Mouse (Mus musculus): Measurements from ENCODE around the gene Zfp423. TPM values are rescaled to one million over a fixed set of nuclear protein-coding genes. Genes with fewer than 3 reads are reported as not detected.

Gene Zfp423
- polyA plus RNA-seq, 1 experiment = not detected

DNA sequence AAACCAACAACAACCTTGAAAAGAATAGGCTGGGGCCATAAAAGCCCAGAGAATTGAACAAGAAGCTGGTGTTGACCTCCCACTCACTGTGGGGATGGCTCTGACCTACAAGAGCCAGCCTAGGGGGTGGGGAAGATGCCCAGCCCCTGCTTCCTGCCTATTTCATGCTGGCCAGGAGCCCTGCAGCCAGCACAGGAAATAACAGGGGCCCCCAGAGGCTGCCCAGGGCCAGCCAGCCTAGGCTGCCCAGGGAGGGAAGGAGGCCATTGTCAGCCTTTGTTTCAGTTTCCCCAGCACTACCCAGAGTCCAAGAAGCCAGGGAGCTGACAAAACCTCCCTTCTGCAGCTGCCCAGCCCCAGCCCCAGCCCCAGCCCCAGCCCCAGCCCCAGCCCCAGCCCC, 67.5 kb downstream of the Zfp423 start:
- Histone ChIP-seq H3K9me3 (ENCODE audit: control insufficient read depth, low read length) (no peaks in the 10 kb centered on the region), H3K27me3 (ENCODE audit: control insufficient read depth) (no peaks in the 10 kb centered on the region), H3K36me3 (ENCODE audit: control insufficient read depth) (no peaks in the 10 kb centered on the region), H3K4me3 (replicated peaks) (no peak overlapping the region), H3K4me1 (ENCODE audit: control insufficient read depth) (no peaks in the 10 kb centered on the region)
- no peak for TF ChIP-seq GATA1 (IDR thresholded peaks at IDR 0.05; ENCODE audit: low read length)
- no peak for TF ChIP-seq TAL1 (IDR thresholded peaks at IDR 0.05; ENCODE audit: low read length)

- Histone ChIP-seq H3K4me1 (ENCODE audit: control insufficient read depth) (no peaks in the 10 kb centered on the region), H3K4me3 (replicated peaks) (no peak overlapping the region), H3K27me3 (ENCODE audit: control insufficient read depth) (no peaks in the 10 kb centered on the region), H3K36me3 (ENCODE audit: control insufficient read depth) (no peaks in the 10 kb centered on the region), H3K9me3 (ENCODE audit: control insufficient read depth, low read length) (no peaks in the 10 kb centered on the region)
- TF ChIP-seq GATA1 (IDR thresholded peaks at IDR 0.05; ENCODE audit: low read length) = no peak
- no peak for TF ChIP-seq TAL1 (IDR thresholded peaks at IDR 0.05; ENCODE audit: low read length)
Observed at GRCm38 (mm10) chr8:87887956-87888355, 71.4 kb downstream of the Zfp423 start.

DNA sequence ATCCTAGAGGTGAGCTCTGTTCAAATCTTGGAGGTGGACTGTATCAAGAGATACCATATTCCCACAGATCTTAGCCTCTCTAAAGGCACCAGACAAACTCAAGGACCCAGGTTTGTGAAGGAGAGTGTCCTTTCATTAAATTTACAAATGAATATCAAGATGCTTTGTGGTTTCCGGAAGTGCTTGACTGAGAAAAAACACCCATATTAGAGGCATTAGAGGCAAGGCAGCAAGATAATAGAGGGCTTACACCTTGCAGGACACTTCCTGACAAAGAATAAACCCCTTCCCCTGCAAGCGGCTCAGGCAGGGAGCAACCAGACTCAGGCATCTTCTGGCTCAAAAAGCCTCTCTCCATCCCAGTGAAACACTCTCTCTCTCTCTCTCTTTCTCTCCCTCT, 78.3 kb downstream of the Zfp423 start:
- H3K27me3 ChIP-seq (ENCODE audit: control insufficient read depth) = no peaks in the 10 kb centered on the region
- no peak for TF ChIP-seq GATA1 (IDR thresholded peaks at IDR 0.05; ENCODE audit: low read length)
- no peak for TF ChIP-seq TAL1 (IDR thresholded peaks at IDR 0.05; ENCODE audit: low read length)
- no peaks in the 10 kb centered on the region for H3K36me3 ChIP-seq (ENCODE audit: control insufficient read depth)
- no peaks in the 10 kb centered on the region for H3K4me1 ChIP-seq (ENCODE audit: control insufficient read depth)
- H3K4me3 ChIP-seq (replicated peaks) = no peak overlapping the region
- H3K9me3 ChIP-seq (ENCODE audit: control insufficient read depth, low read length) = no peaks in the 10 kb centered on the region

DNA sequence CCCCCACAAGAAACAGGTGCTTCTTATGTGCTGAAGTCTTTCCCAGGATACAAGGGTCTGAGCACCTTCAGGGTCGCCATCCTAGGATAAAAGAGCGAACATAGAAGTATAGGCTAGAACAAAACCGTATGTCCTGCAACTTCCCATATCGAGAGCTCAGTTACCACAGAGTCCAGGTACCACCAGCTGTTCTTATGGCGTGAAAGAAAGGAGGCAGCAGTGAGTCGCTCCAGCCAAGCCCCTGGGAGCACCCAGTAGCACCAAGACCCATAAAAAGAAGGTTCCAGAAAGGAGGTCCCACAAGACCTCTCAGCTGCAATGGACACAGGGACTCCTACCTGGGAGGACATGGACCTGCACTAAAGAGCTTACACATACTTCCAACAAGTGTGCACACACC, 83.5 kb downstream of the Zfp423 start:
- Histone ChIP-seq H3K27me3 (ENCODE audit: control insufficient read depth) (no peaks in the 10 kb centered on the region), H3K4me3 (replicated peaks) (no peak overlapping the region), H3K36me3 (ENCODE audit: control insufficient read depth) (no peaks in the 10 kb centered on the region), H3K4me1 (ENCODE audit: control insufficient read depth) (no peaks in the 10 kb centered on the region), H3K9me3 (ENCODE audit: control insufficient read depth, low read length) (no peaks in the 10 kb centered on the region)
- TF ChIP-seq GATA1 (IDR thresholded peaks at IDR 0.05; ENCODE audit: low read length) = no peak
- TF ChIP-seq TAL1 (IDR thresholded peaks at IDR 0.05; ENCODE audit: low read length) = no peak

- Histone ChIP-seq H3K36me3 (ENCODE audit: control insufficient read depth) (no peaks in the 10 kb centered on the region), H3K9me3 (ENCODE audit: control insufficient read depth, low read length) (no peaks in the 10 kb centered on the region), H3K4me1 (ENCODE audit: control insufficient read depth) (no peaks in the 10 kb centered on the region), H3K4me3 (replicated peaks) (no peak overlapping the region), H3K27me3 (ENCODE audit: control insufficient read depth) (no peaks in the 10 kb centered on the region)
- TF ChIP-seq GATA1 (IDR thresholded peaks at IDR 0.05; ENCODE audit: low read length) = no peak
- TF ChIP-seq TAL1 (IDR thresholded peaks at IDR 0.05; ENCODE audit: low read length) = no peak
Observed at GRCm38 (mm10) chr8:87875452-87875851, 83.9 kb downstream of the Zfp423 start.

GRCm38 (mm10) chr8:87872987-87873550, 86.3 kb downstream of the Zfp423 start:
- TF ChIP-seq GATA1 (IDR thresholded peaks at IDR 0.05; ENCODE audit: low read length) (no peak), TAL1 (IDR thresholded peaks at IDR 0.05; ENCODE audit: low read length) (no peak)
- Histone ChIP-seq H3K36me3 (ENCODE audit: control insufficient read depth) (no peaks in the 10 kb centered on the region), H3K27me3 (ENCODE audit: control insufficient read depth) (no peaks in the 10 kb centered on the region), H3K9me3 (ENCODE audit: control insufficient read depth, low read length) (no peaks in the 10 kb centered on the region), H3K4me1 (ENCODE audit: control insufficient read depth) (no peaks in the 10 kb centered on the region), H3K4me3 (replicated peaks) (no peak overlapping the region)

GRCm38 (mm10) chr8:87872356-87872930, 87.0 kb downstream of the Zfp423 start:
- Histone ChIP-seq H3K4me3 (replicated peaks) (no peak overlapping the region), H3K4me1 (ENCODE audit: control insufficient read depth) (no peaks in the 10 kb centered on the region), H3K9me3 (ENCODE audit: control insufficient read depth, low read length) (no peaks in the 10 kb centered on the region), H3K27me3 (ENCODE audit: control insufficient read depth) (no peaks in the 10 kb centered on the region), H3K36me3 (ENCODE audit: control insufficient read depth) (no peaks in the 10 kb centered on the region)
- no peak for TF ChIP-seq TAL1 (IDR thresholded peaks at IDR 0.05; ENCODE audit: low read length)

DNA sequence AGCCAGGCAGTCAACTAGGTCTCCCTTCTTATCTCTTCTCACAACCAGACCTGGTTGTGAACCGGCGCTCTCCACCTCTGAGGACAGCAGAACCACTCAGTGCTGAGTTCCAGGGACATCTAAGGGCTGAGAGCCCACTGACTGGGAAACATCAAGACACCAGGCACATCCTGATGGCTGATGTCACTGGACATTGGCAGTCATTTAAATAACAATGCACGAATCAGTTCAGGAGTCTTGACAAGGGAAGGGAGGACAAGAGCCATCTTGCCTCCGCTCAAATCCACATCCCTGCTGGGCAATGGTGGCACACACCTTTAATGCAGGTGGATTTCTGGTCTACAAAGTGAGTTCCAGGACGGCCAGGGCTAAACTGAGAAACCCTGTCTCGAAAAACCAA, 92.8 kb downstream of the Zfp423 start:
- no peak for TF ChIP-seq TAL1 (IDR thresholded peaks at IDR 0.05; ENCODE audit: low read length)
- no peak for TF ChIP-seq GATA1 (IDR thresholded peaks at IDR 0.05; ENCODE audit: low read length)
- H3K9me3 ChIP-seq (ENCODE audit: control insufficient read depth, low read length) = no peaks in the 10 kb centered on the region

GRCm38 (mm10) chr8:87864236-87864635, 95.2 kb downstream of the Zfp423 start:
- Histone ChIP-seq H3K9me3 (ENCODE audit: control insufficient read depth, low read length) (no peaks in the 10 kb centered on the region), H3K36me3 (ENCODE audit: control insufficient read depth) (no peaks in the 10 kb centered on the region), H3K27me3 (ENCODE audit: control insufficient read depth) (no peaks in the 10 kb centered on the region), H3K4me3 (replicated peaks) (no peak overlapping the region), H3K4me1 (ENCODE audit: control insufficient read depth) (no peaks in the 10 kb centered on the region; the same call in 1 of the 2 replicates)
- no peak for TF ChIP-seq GATA1 (IDR thresholded peaks at IDR 0.05; ENCODE audit: low read length)
- TF ChIP-seq TAL1 (IDR thresholded peaks at IDR 0.05; ENCODE audit: low read length) = no peak

More for the DNA sequence above, 92.8 kb downstream of the Zfp423 start:
- Histone ChIP-seq H3K36me3 (ENCODE audit: control insufficient read depth) (no peaks in the 10 kb centered on the region), H3K27me3 (ENCODE audit: control insufficient read depth) (no peaks in the 10 kb centered on the region), H3K4me1 (ENCODE audit: control insufficient read depth) (no peaks in the 10 kb centered on the region; the same call in 1 of the 2 replicates), H3K4me3 (replicated peaks) (no peak overlapping the region)

GRCm38 (mm10) chr8:87863128-87863527, 96.3 kb downstream of the Zfp423 start:
- H3K27me3 ChIP-seq (ENCODE audit: control insufficient read depth) = no peaks in the 10 kb centered on the region
- H3K4me3 ChIP-seq (replicated peaks) = no peak overlapping the region
- H3K4me1 ChIP-seq (ENCODE audit: control insufficient read depth) = no peaks in the 10 kb centered on the region; the same call in 1 of the 2 replicates
- no peaks in the 10 kb centered on the region for H3K36me3 ChIP-seq (ENCODE audit: control insufficient read depth)
- no peaks in the 10 kb centered on the region for H3K9me3 ChIP-seq (ENCODE audit: control insufficient read depth, low read length)
- TF ChIP-seq GATA1 (IDR thresholded peaks at IDR 0.05; ENCODE audit: low read length) (no peak), TAL1 (IDR thresholded peaks at IDR 0.05; ENCODE audit: low read length) (no peak)
